Mouse (Mus musculus) spleen, embryonic (tissue): ENCODE results near the gene Adipoq.

Experiments used
- CTCF ChIA-PET: fragments of 350-600 bp; sonication (Branson Sonifier 250); formaldehyde crosslinking; loops from one replicate; lab custom pipeline; 2022; lab: Charles Lee

Gene Adipoq

GRCm38 (mm10) chr16:23114339-23115171 is 31.8 kb upstream of the Adipoq start:
- CTCF ChIA-PET: no interaction called here

GRCm38 (mm10) chr16:23115486-23115885 is 30.9 kb upstream of the Adipoq start:
- CTCF ChIA-PET: no interaction called here

- CTCF ChIA-PET: interaction anchor here (0.7 kb wide), 1 partner anchor 133 kb away, joined by 6 read pairs; no protein-coding TSS in a partner anchor
Measured at GRCm38 (mm10) chr16:23117173-23117572, 29.2 kb upstream of the Adipoq start.

GRCm38 (mm10) chr16:23122446-23122845 is 23.9 kb upstream of the Adipoq start:
- CTCF ChIA-PET: no interaction called here

- CTCF ChIA-PET: no interaction called here
Measured at GRCm38 (mm10) chr16:23123104-23123503, 23.2 kb upstream of the Adipoq start.

- CTCF ChIA-PET: no interaction called here
Measured at GRCm38 (mm10) chr16:23124398-23124797, 21.9 kb upstream of the Adipoq start.

- CTCF ChIA-PET: no interaction called here
Measured at GRCm38 (mm10) chr16:23127311-23127672, 19.0 kb upstream of the Adipoq start.

- CTCF ChIA-PET: interaction anchor here (0.5 to 0.7 kb wide), 3 partner anchors 35 to 895 kb away, joined by 3 to 8 read pairs (median 4); no protein-coding TSS in a partner anchor
Measured at GRCm38 (mm10) chr16:23127673-23128375, 18.5 kb upstream of the Adipoq start, which contains the start of gene Rfc4. TSS of gene Rfc4 (minus strand) at chr16:23127737.

- CTCF ChIA-PET: interaction anchor here (0.6 kb wide), 1 partner anchor 29 kb away, joined by 4 read pairs; no protein-coding TSS in a partner anchor
Measured at GRCm38 (mm10) chr16:23130303-23130702, 16.0 kb upstream of the Adipoq start.

- CTCF ChIA-PET: no interaction called here
Measured at GRCm38 (mm10) chr16:23132336-23132735, 14.0 kb upstream of the Adipoq start.

- CTCF ChIA-PET: interaction anchor here (0.6 kb wide), 2 partner anchors 256 to 878 kb away, joined by 6 to 10 read pairs; no protein-coding TSS in a partner anchor
Measured at GRCm38 (mm10) chr16:23135421-23136149, 10.8 kb upstream of the Adipoq start.

- CTCF ChIA-PET: no interaction called here
Measured at GRCm38 (mm10) chr16:23136406-23136970, 9.8 kb upstream of the Adipoq start.

- CTCF ChIA-PET: interaction anchor here (0.6 kb wide), 2 partner anchors 739 to 1265 kb away, joined by 4 to 20 read pairs; no protein-coding TSS in a partner anchor
Measured at GRCm38 (mm10) chr16:23140911-23141310, 5.4 kb upstream of the Adipoq start.

- CTCF ChIA-PET: interaction anchor here (0.6 to 0.8 kb wide), 3 partner anchors 160 to 279 kb away, joined by 3 to 7 read pairs (median 3); no protein-coding TSS in a partner anchor
Measured at GRCm38 (mm10) chr16:23144326-23144725, 2.0 kb upstream of the Adipoq start.

- CTCF ChIA-PET: interaction anchor here (0.6 kb wide), 1 partner anchor 205 kb away, joined by 3 read pairs; no protein-coding TSS in a partner anchor
Measured at GRCm38 (mm10) chr16:23145211-23145610, 1.1 kb upstream of the Adipoq start.

- CTCF ChIA-PET: no interaction called here
Measured at GRCm38 (mm10) chr16:23148936-23149335, 2.6 kb downstream of the Adipoq start.

- CTCF ChIA-PET: no interaction called here
Measured at GRCm38 (mm10) chr16:23149396-23149795, 3.1 kb downstream of the Adipoq start.

GRCm38 (mm10) chr16:23151423-23151822 is 5.1 kb downstream of the Adipoq start:
- CTCF ChIA-PET: interaction anchor here (0.7 kb wide), 1 partner anchor 32 kb away, joined by 3 read pairs; no protein-coding TSS in a partner anchor

GRCm38 (mm10) chr16:23154261-23154660 is 7.9 kb downstream of the Adipoq start:
- CTCF ChIA-PET: interaction anchor here (0.6 kb wide), 1 partner anchor 82 kb away, joined by 4 read pairs; no protein-coding TSS in a partner anchor

- CTCF ChIA-PET: no interaction called here
Measured at GRCm38 (mm10) chr16:23157013-23157412, 10.7 kb downstream of the Adipoq start.

GRCm38 (mm10) chr16:23158292-23158691 is 12.0 kb downstream of the Adipoq start:
- CTCF ChIA-PET: no interaction called here
